Mouse (Mus musculus) stomach, embryonic 15.5 days (tissue): ENCODE data around the gene Wfdc13. TPM values are rescaled to one million over a fixed set of nuclear protein-coding genes. Genes with fewer than 3 reads are reported as not detected.
A peak's percentile ranks its signal among the peaks of the same experiment; 100 is the strongest.

Source experiments
- ATAC-seq: fragments of 200-750 bp; cut with Nextera tagmentation; 2 replicates; pipeline ENCODE4 v1.8.0; 2017; ENCODE audit warnings: low read depth, moderate number of reproducible peaks, moderate TSS enrichment; ENCODE audit not compliant: insufficient read depth, low FRiP score
- H3K27ac ChIP-seq: fragments of 300-500 bp; sonication (generic); 2 replicates; pipeline ENCODE4 v1.5.1; 2015; ENCODE audit warnings: mild to moderate bottlenecking, inconsistent platforms
- H3K27me3 ChIP-seq: fragments of 300-500 bp; sonication (generic); replicated peaks from 2 replicates; pipeline ENCODE4 v1.6.1; 2015; ENCODE audit warnings: inconsistent platforms
- H3K36me3 ChIP-seq: fragments of 300-500 bp; sonication (generic); 2 replicates; pipeline ENCODE4 v1.6.1; 2015; ENCODE audit warnings: inconsistent platforms
- H3K4me1 ChIP-seq: fragments of 300-500 bp; sonication (generic); 2 replicates; pipeline ENCODE4 v1.6.1; 2015; ENCODE audit warnings: inconsistent platforms
- H3K4me2 ChIP-seq: fragments of 300-500 bp; sonication (generic); 2 replicates; pipeline ENCODE4 v1.6.1; 2015; ENCODE audit warnings: mild to moderate bottlenecking, inconsistent platforms
- H3K4me3 ChIP-seq: fragments of 300-500 bp; sonication (generic); replicated peaks from 2 replicates; pipeline ENCODE4 v1.5.1; 2015; ENCODE audit warnings: inconsistent platforms
- H3K9ac ChIP-seq: fragments of 300-500 bp; sonication (generic); 2 replicates; pipeline ENCODE4 v1.6.1; 2015; ENCODE audit warnings: inconsistent platforms
- H3K9me3 ChIP-seq: fragments of 300-500 bp; sonication (generic); 2 replicates; pipeline ENCODE4 v1.6.1; 2016; ENCODE audit warnings: inconsistent platforms
- WGBS: fragments of 180-500 bp; shearing (Covaris S2); methylation state at CpG from one replicate; pipeline ENCODE4 v1.1.7; 2015; 5-methylcytosine and 5-hydroxymethylcytosine counted together
- polyA plus RNA-seq: library from polyadenylated mRNA; unstranded; fragments of >200 nt; fragmentation: Nextera tagmentation; extraction: Ambion mirVana; gene quantifications from 2 replicates; pipeline ENCODE4 v1.2.1, GENCODE M21; 2015

The Wfdc13 gene
- polyA plus RNA-seq, 1 experiment from 2014 or later = 3.7 TPM

GRCm38 (mm10) chr2:164723276-164723675 lies 38.4 kb downstream of the Wfdc13 start:
- no peak overlapping the region for H3K9ac ChIP-seq
- H3K27me3 ChIP-seq = no peaks in the 10 kb centered on the region
- H3K9me3 ChIP-seq = no peaks in the 10 kb centered on the region
- ATAC-seq = no peak
- H3K36me3 ChIP-seq = no peaks in the 10 kb centered on the region
- no peaks in the 10 kb centered on the region for H3K4me1 ChIP-seq
- H3K4me3 ChIP-seq = no peak overlapping the region
- no peak overlapping the region for H3K27ac ChIP-seq
- no peak overlapping the region for H3K4me2 ChIP-seq
- WGBS = 57% methylated on average over 4 of the region's 4 CpGs

DNA sequence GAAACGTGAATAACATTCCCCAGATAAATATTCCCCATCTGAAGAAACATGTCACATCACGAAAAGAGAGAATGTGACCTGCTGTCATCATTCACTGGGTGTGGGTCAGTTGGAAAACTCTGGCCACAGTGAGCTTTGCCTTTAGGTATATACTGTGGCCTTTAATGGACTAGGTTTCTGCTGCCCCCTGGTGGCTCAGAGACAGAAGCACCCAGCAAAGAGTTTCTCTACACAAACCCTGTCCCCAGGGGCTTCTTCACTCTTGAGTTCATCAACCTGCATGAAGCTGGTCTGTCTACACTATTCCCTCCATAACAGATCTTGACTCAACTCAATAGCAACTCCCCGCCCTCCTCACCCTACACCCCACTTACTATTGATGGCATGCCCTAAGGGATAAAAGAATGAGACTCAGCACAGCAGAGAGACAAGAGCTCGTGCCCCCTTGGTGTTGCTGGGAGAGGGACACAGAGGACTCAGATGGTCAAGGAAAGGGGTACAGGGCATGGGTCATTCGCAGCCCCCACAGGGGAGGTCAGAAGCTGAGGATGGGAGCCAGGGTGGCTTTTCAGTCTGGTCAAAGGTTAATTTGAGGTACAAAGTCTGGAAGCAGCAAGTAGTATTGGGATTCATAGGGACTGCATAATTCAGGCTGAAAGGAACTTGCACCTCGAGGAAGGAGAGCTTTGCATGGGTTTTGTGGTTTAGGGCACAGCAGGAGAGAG lies 41.1 kb downstream of the Wfdc13 start:
- Histone ChIP-seq H3K9me3 (no peaks in the 10 kb centered on the region), H3K4me2 (no peak overlapping the region), H3K4me1 (no peaks in the 10 kb centered on the region), H3K27me3 (no peaks in the 10 kb centered on the region), H3K9ac (no peak overlapping the region), H3K36me3 (no peaks in the 10 kb centered on the region), H3K4me3 (no peak overlapping the region), H3K27ac (no peak overlapping the region)
- 20% methylated on average over 6 of the region's 6 CpGs for WGBS
- ATAC-seq = peak; percentile 53; the same call in 1 of the 2 replicates

DNA sequence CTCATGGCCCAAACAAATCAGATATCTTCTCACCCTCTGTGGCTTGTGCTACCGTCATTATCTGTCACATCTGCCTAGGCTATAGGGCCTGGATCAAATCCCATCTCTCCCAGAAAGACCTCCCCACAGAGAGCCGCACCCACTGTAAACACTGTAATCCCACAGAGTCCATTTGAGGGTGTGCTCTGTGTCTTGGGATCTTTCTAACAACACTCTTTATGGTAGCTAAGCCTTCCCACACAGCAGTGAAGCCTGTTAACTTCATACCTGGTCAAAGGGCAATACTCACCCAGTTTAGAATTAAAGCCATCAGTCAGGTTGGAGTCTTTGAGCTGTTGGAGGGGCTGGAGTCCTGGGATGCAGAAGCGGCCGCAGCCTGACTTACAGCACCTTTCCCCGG lies 46.8 kb downstream of the Wfdc13 start:
- H3K9ac ChIP-seq = no peak overlapping the region
- no peak overlapping the region for H3K4me2 ChIP-seq
- no peaks in the 10 kb centered on the region for H3K9me3 ChIP-seq
- no peak overlapping the region for H3K27ac ChIP-seq
- WGBS = 48% methylated on average over 5 of the region's 5 CpGs
- H3K36me3 ChIP-seq = no peaks in the 10 kb centered on the region
- H3K4me1 ChIP-seq = 0 out of 2 replicates have a peak, but pooled peaks cover 3% of the 10 kb centered on the region
- no peak overlapping the region for H3K4me3 ChIP-seq
- no peaks in the 10 kb centered on the region for H3K27me3 ChIP-seq
- ATAC-seq = no peak; the same call in 1 of the 2 replicates

DNA sequence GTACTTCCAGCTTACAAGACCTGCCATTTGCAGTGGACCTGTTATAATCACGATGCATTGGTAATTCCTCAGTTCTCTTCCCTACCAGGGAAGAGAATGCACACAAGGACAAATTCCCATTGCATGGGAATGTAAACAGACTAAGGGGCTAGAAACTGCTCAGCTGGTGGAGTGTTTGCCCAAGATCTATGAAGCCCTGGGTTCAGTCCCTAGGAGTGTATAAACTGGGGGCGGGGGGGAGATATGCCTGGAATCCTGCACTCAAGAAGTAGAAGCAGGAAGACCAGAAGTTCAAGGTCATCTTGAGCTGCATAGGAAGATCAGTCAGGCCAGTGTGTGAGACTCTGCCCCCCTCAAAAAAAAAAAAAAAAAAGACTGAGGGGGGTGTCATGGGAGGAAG lies 48.4 kb downstream of the Wfdc13 start:
- ATAC-seq = no peak
- H3K36me3 ChIP-seq = no peaks in the 10 kb centered on the region
- no peaks in the 10 kb centered on the region for H3K27me3 ChIP-seq
- 53% methylated on average over 2 of the region's 2 CpGs for WGBS
- H3K9ac ChIP-seq = no peak overlapping the region
- no peaks in the 10 kb centered on the region for H3K9me3 ChIP-seq
- H3K4me1 ChIP-seq = 0 out of 2 replicates have a peak, but pooled peaks cover 3% of the 10 kb centered on the region
- H3K4me2 ChIP-seq = no peak overlapping the region
- H3K4me3 ChIP-seq = no peak overlapping the region
- H3K27ac ChIP-seq = no peak overlapping the region

GRCm38 (mm10) chr2:164734839-164735238 lies 49.9 kb downstream of the Wfdc13 start:
- H3K4me2 ChIP-seq = no peak overlapping the region
- H3K9ac ChIP-seq = no peak overlapping the region
- WGBS = 55% methylated on average over 5 of the region's 5 CpGs
- H3K27me3 ChIP-seq = no peaks in the 10 kb centered on the region
- no peaks in the 10 kb centered on the region for H3K36me3 ChIP-seq
- H3K9me3 ChIP-seq = no peaks in the 10 kb centered on the region
- no peak for ATAC-seq
- H3K4me1 ChIP-seq = 0 out of 2 replicates have a peak, but pooled peaks cover 3% of the 10 kb centered on the region
- H3K4me3 ChIP-seq = no peak overlapping the region
- H3K27ac ChIP-seq = no peak overlapping the region

- Histone ChIP-seq H3K4me1 (0 out of 2 replicates have a peak, but pooled peaks cover 3% of the 10 kb centered on the region), H3K9me3 (no peaks in the 10 kb centered on the region), H3K27me3 (no peaks in the 10 kb centered on the region), H3K9ac (no peak overlapping the region), H3K36me3 (no peaks in the 10 kb centered on the region), H3K27ac (no peak overlapping the region), H3K4me3 (no peak overlapping the region), H3K4me2 (no peak overlapping the region)
- 75% methylated on average over 5 of the region's 5 CpGs for WGBS
- no peak for ATAC-seq
Measured at GRCm38 (mm10) chr2:164735446-164735845, 50.5 kb downstream of the Wfdc13 start.

Other genes with a start within 250 kb of the Wfdc13 start
- gene Sdc4, start 241.2 kb upstream of the Wfdc13 start, polyA plus RNA-seq = 132 and 135 TPM in 2 replicates
- gene Sys1, start 228.1 kb upstream of the Wfdc13 start, polyA plus RNA-seq = 60.6 and 61.8 TPM in 2 replicates
- 17.9 and 18.1 TPM in 2 replicates for gene Gm20458, start 224.1 kb upstream of the Wfdc13 start, polyA plus RNA-seq
- gene Trp53tg5, start 211.4 kb upstream of the Wfdc13 start, polyA plus RNA-seq = 0.14 TPM in 1 of 2 replicates, not detected in the other
- 6.5 and 10.4 TPM in 2 replicates for gene Dbndd2, start 199.0 kb upstream of the Wfdc13 start, polyA plus RNA-seq
- gene Pigt, start 187.6 kb upstream of the Wfdc13 start, polyA plus RNA-seq = 67.0 and 67.5 TPM in 2 replicates
- gene Wfdc2, start 122.7 kb upstream of the Wfdc13 start, polyA plus RNA-seq = 162 and 175 TPM in 2 replicates
- not detected in 2 replicates for gene Spint3, start 111.6 kb upstream of the Wfdc13 start, polyA plus RNA-seq
- 1.0 and 1.5 TPM in 2 replicates for gene Wfdc6a, start 99.7 kb upstream of the Wfdc13 start, polyA plus RNA-seq
- not detected in 2 replicates for gene Eppin, start 91.5 kb upstream of the Wfdc13 start, polyA plus RNA-seq
- not detected in 2 replicates for gene Wfdc6b, start 71.6 kb upstream of the Wfdc13 start, polyA plus RNA-seq
- gene Wfdc8, start 71.5 kb upstream of the Wfdc13 start, polyA plus RNA-seq = not detected in 2 replicates
- gene Wfdc16, start 46.3 kb upstream of the Wfdc13 start, polyA plus RNA-seq = not detected in 2 replicates
- 0.44 and 0.99 TPM in 2 replicates for gene Wfdc10, start 29.1 kb upstream of the Wfdc13 start, polyA plus RNA-seq
- not detected in 2 replicates for gene Wfdc9, start 28.5 kb upstream of the Wfdc13 start, polyA plus RNA-seq
- not detected in 2 replicates for gene Wfdc11, start 11.0 kb upstream of the Wfdc13 start, polyA plus RNA-seq
- not detected in 2 replicates for gene Spint4, start 13.4 kb downstream of the Wfdc13 start, polyA plus RNA-seq
- gene Spint5, start 30.2 kb downstream of the Wfdc13 start, polyA plus RNA-seq = not detected in 2 replicates
- gene Wfdc3, start 60.8 kb downstream of the Wfdc13 start, polyA plus RNA-seq = 2.2 and 2.3 TPM in 2 replicates
- gene Dnttip1, start 60.9 kb downstream of the Wfdc13 start, polyA plus RNA-seq = 60.9 and 64.7 TPM in 2 replicates
- gene Ube2c, start 84.8 kb downstream of the Wfdc13 start, polyA plus RNA-seq = 428 and 438 TPM in 2 replicates
- 8.1 and 16.8 TPM in 2 replicates for gene Tnnc2, start 94.9 kb downstream of the Wfdc13 start, polyA plus RNA-seq
- gene Snx21, start 100.7 kb downstream of the Wfdc13 start, polyA plus RNA-seq = 24.6 and 24.8 TPM in 2 replicates
- 21.9 and 22.9 TPM in 2 replicates for gene Acot8, start 119.8 kb downstream of the Wfdc13 start, polyA plus RNA-seq
- 7.9 and 8.5 TPM in 2 replicates for gene Zswim3, start 120.0 kb downstream of the Wfdc13 start, polyA plus RNA-seq
- gene Zswim1, start 137.6 kb downstream of the Wfdc13 start, polyA plus RNA-seq = 13.1 and 13.5 TPM in 2 replicates
- not detected in 2 replicates for gene Spata25, start 143.4 kb downstream of the Wfdc13 start, polyA plus RNA-seq
- gene Ctsa, start 147.8 kb downstream of the Wfdc13 start, polyA plus RNA-seq = 132 and 159 TPM in 2 replicates
- 6.2 and 6.9 TPM in 2 replicates for gene Neurl2, start 148.3 kb downstream of the Wfdc13 start, polyA plus RNA-seq
- gene Pltp, start 172.6 kb downstream of the Wfdc13 start, polyA plus RNA-seq = 43.9 and 48.5 TPM in 2 replicates
- 64.7 and 70.9 TPM in 2 replicates for gene Pcif1, start 194.2 kb downstream of the Wfdc13 start, polyA plus RNA-seq
- gene Zfp335, start 226.7 kb downstream of the Wfdc13 start, polyA plus RNA-seq = 10.6 and 12.1 TPM in 2 replicates